Mouse (Mus musculus): ENCODE measurements around the gene Nfatc2.

DNA sequence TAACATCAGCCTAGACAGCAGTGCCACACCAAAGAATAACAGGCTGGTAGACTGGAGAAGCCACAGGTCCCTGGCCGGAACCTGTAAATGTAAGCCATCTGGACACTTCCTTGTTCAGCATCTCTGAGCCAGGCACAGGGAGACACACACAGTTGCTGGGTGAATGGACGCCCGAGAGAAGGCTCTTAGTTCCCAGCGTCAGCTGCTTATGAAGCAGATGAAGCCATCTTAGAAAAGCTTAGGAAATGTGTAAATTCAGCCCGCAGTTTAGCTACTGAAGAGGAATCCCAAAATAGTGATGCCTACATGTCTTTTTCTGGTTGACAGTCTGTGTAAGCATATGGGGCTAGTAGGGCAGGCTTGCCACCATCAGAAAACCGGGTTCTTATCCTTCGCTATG is 169.1 kb downstream of the Nfatc2 start:
- no peak for TF ChIP-seq POLR2A (IDR thresholded peaks at IDR 0.05; ENCODE audit: low read depth, low read length)
- no peak for TF ChIP-seq CTCF (IDR thresholded peaks at IDR 0.05; ENCODE audit: borderline replicate concordance, insufficient read depth, low read length)

Data from embryonic fibroblast, embryonic 13.5 days (primary cell).